In genomic region chr11:76381201-76381885, GRCm38 (mm10) we compare ENCODE assay signal across 24 mouse cellular contexts. TPM values are rescaled to one million over a fixed set of nuclear protein-coding genes. Genes with fewer than 3 reads are reported as not detected.
DNase-seq lines count a peak whose midpoint lies in the region; ATAC-seq and TF ChIP-seq lines count a peak whose summit lies in the region.
"Had no signal": no experiment of that assay in that cellular context is flagged by ENCODE, and none has a peak within 500 bp of the region (broad histone marks: within the 10 kb centered on the region; RNA-seq: fewer than 3 reads in every experiment).

No protein-coding gene starts in this region.

- DNase-seq in gastrocnemius, postnatal 25 days = peak; percentile 59
- DNase-seq in gastrocnemius, postnatal 36 days = no peak
- DNase-seq in stomach, postnatal 0 days (ENCODE audit: low spot score) = no peak
- no peak for DNase-seq in embryo, embryonic 10.5 days (ENCODE audit: low spot score)
- DNase-seq in adrenal gland, postnatal 14 days = no peak
- DNase-seq: cerebellum, adult 8-10 months; forebrain, postnatal 0 days; gastrocnemius, postnatal 14 days; heart, postnatal 36 days; kidney, postnatal 14 days; left cerebral cortex, postnatal 4 days; lung, embryonic 14.5 days; lung, postnatal 36 days; right cerebral cortex, postnatal 14 days; thymus, postnatal 14 days had no signal

- no peak for TF ChIP-seq CTCF in stomach, postnatal 0 days (IDR thresholded peaks at IDR 0.05; ENCODE audit: low read depth)

- H3K4me2 ChIP-seq in stomach, embryonic 16.5 days (ENCODE audit: low read depth, low read length) = no peak overlapping the region
- H3K4me2 ChIP-seq in stomach, postnatal 0 days (replicated peaks; ENCODE audit: low read depth) = no peak overlapping the region
- H3K4me2 ChIP-seq: embryonic facial prominence, embryonic 12.5 days; liver, embryonic 12.5 days; lung, embryonic 14.5 days; stomach, embryonic 15.5 days had no signal

- intact Hi-C loops in gastrocnemius, postnatal 36 days (cut with DNase I) = no loop called here

- peaks cover 36% of the 10 kb centered on the region for H3K4me1 ChIP-seq in stomach, embryonic 16.5 days (ENCODE audit: control insufficient read depth, insufficient read depth, low read length)
- no peaks in the 10 kb centered on the region for H3K4me1 ChIP-seq in stomach, postnatal 0 days (replicated peaks; ENCODE audit: control insufficient read depth, insufficient read depth)
- H3K4me1 ChIP-seq in brown adipose tissue, adult 24 weeks (ENCODE audit: control insufficient read depth, insufficient read depth, insufficient read length, low read length) = peaks cover 10% of the 10 kb centered on the region
- H3K4me1 ChIP-seq: liver, embryonic 12.5 days had no signal

- no peak for ATAC-seq in stomach, embryonic 16.5 days (ENCODE audit: insufficient read depth, low FRiP score)
- ATAC-seq in stomach, postnatal 0 days (ENCODE audit: low FRiP score, low TSS enrichment) = no peak
- ATAC-seq: forebrain, postnatal 0 days; hindbrain, embryonic 16.5 days; intestine, postnatal 0 days; liver, embryonic 12.5 days had no signal

- H3K36me3 ChIP-seq in stomach, embryonic 16.5 days (ENCODE audit: control insufficient read depth, insufficient read depth, low read length) = no peaks in the 10 kb centered on the region
- no peaks in the 10 kb centered on the region for H3K36me3 ChIP-seq in stomach, postnatal 0 days (ENCODE audit: control insufficient read depth, insufficient read depth, low read length)
- H3K36me3 ChIP-seq: embryonic facial prominence, embryonic 12.5 days; liver, embryonic 12.5 days; stomach, embryonic 15.5 days had no signal

- WGBS in stomach, embryonic 16.5 days = 79% methylated on average over 15 of the region's 15 CpGs
- WGBS in stomach, postnatal 0 days = 66% methylated on average over 15 of the region's 15 CpGs

- 0 out of 2 replicates have a peak overlapping the region, but pooled peaks have one; percentile 1 for H3K27ac ChIP-seq in stomach, embryonic 16.5 days (ENCODE audit: low read length)
- H3K27ac ChIP-seq in stomach, postnatal 0 days (replicated peaks) = no peak overlapping the region; the same call in 1 of the 2 replicates
- H3K27ac ChIP-seq in brown adipose tissue, adult 24 weeks (replicated peaks; ENCODE audit: low read depth, low read length) = peak overlapping the region; percentile 38
- H3K27ac ChIP-seq: left cerebral cortex, adult 2 months; liver, embryonic 12.5 days had no signal

- no peaks in the 10 kb centered on the region for H3K27me3 ChIP-seq in stomach, embryonic 16.5 days (ENCODE audit: control insufficient read depth, insufficient read depth, low read length)
- H3K27me3 ChIP-seq in stomach, postnatal 0 days (ENCODE audit: control insufficient read depth, insufficient read depth, low read length) = no peaks in the 10 kb centered on the region
- H3K27me3 ChIP-seq: embryonic facial prominence, embryonic 12.5 days; liver, embryonic 12.5 days; stomach, embryonic 15.5 days had no signal

- H3K9me3 ChIP-seq in stomach, embryonic 16.5 days (replicated peaks; ENCODE audit: control insufficient read depth, low read length) = no peaks in the 10 kb centered on the region
- no peaks in the 10 kb centered on the region for H3K9me3 ChIP-seq in stomach, postnatal 0 days (ENCODE audit: control insufficient read depth, low read length)
- H3K9me3 ChIP-seq: embryonic facial prominence, embryonic 12.5 days; liver, embryonic 12.5 days; stomach, embryonic 15.5 days had no signal

- no peak overlapping the region for H3K4me3 ChIP-seq in stomach, embryonic 16.5 days (replicated peaks; ENCODE audit: low read length)
- H3K4me3 ChIP-seq in stomach, postnatal 0 days (ENCODE audit: low read depth, low read length) = no peak overlapping the region
- no peak overlapping the region for H3K4me3 ChIP-seq in brown adipose tissue, adult 24 weeks (ENCODE audit: insufficient read depth, low read depth, low read length)
- H3K4me3 ChIP-seq: embryonic facial prominence, embryonic 12.5 days; erythroblast, embryonic 14.5 days; left cerebral cortex, adult 2 months; liver, embryonic 12.5 days; stomach, embryonic 15.5 days had no signal

- TF ChIP-seq EP300 in stomach, postnatal 0 days (optimal IDR thresholded peaks at IDR 0.05) = no peak

- H3K9ac ChIP-seq in stomach, embryonic 16.5 days (ENCODE audit: low read length) = no peak overlapping the region
- H3K9ac ChIP-seq in stomach, postnatal 0 days (ENCODE audit: low read length) = no peak overlapping the region
- H3K9ac ChIP-seq: embryonic facial prominence, embryonic 12.5 days; forebrain, postnatal 0 days; liver, embryonic 12.5 days; lung, embryonic 14.5 days; stomach, embryonic 15.5 days had no signal

RNA-seq across cellular contexts. Expression of gene Nxn, which starts 17.6 kb away (rescaled TPM):
- total RNA-seq in gastrocnemius, postnatal 25 days (2021) = 10 to 100 TPM; 25.6 to 32.0 TPM
- total RNA-seq in gastrocnemius, postnatal 36 days (2021) = 10 to 100 TPM; 26.3 to 37.3 TPM
- polyA plus RNA-seq in stomach, embryonic 16.5 days (2015; fragmentation: Nextera tagmentation; extraction: Ambion mirVana) = 26.6 and 28.7 TPM in 2 replicates
- polyA plus RNA-seq in stomach, postnatal 0 days (2015; fragmentation: Nextera tagmentation; extraction: Ambion mirVana) = 22.4 and 24.0 TPM in 2 replicates
- 2.0 and 3.6 TPM in 2 replicates for polyA plus RNA-seq in brown adipose tissue, adult 24 weeks (2012; ENCODE audit: insufficient read depth, insufficient read length, missing spikeins)
- total RNA-seq in adrenal gland, postnatal 14 days (2021) = 20.0 and 26.2 TPM in 2 replicates

RNA-seq across cellular contexts. Expression of gene Timm22, which starts 25.4 kb away (rescaled TPM):
- 10 to 100 TPM; 40.4 to 40.8 TPM for total RNA-seq in gastrocnemius, postnatal 25 days (2021)
- total RNA-seq in gastrocnemius, postnatal 36 days (2021) = 10 to 100 TPM; 34.3 to 36.2 TPM
- 76.1 and 94.9 TPM in 2 replicates for polyA plus RNA-seq in stomach, embryonic 16.5 days (2015; fragmentation: Nextera tagmentation; extraction: Ambion mirVana)
- polyA plus RNA-seq in stomach, postnatal 0 days (2015; fragmentation: Nextera tagmentation; extraction: Ambion mirVana) = 75.7 and 82.1 TPM in 2 replicates
- polyA plus RNA-seq in brown adipose tissue, adult 24 weeks (2012; ENCODE audit: insufficient read depth, insufficient read length, missing spikeins) = 29.2 and 43.4 TPM in 2 replicates
- 35.6 and 37.6 TPM in 2 replicates for total RNA-seq in adrenal gland, postnatal 14 days (2021)
